Mouse (Mus musculus): ENCODE measurements around the gene Zbtb22. TPM values are rescaled to one million over a fixed set of nuclear protein-coding genes. Genes with fewer than 3 reads are reported as not detected.
"Not testable (repeated sequence)": the region's sequence is repeated elsewhere in the genome, so short reads cannot be mapped to it uniquely, and the experiment has no call there.

Gene Zbtb22
- polyA plus RNA-seq, 1 experiment: 26.3 TPM

GRCm38 (mm10) chr17:33901653-33902052 is 14.1 kb upstream of the Zbtb22 start:
- 80% methylated on average over 4 of the region's 4 CpGs for WGBS
- Histone ChIP-seq H3K4me3 (replicated peaks; ENCODE audit: control insufficient read depth, low read depth, low read length) (no peak overlapping the region), H3K4me1 (ENCODE audit: control insufficient read depth, insufficient read depth, low read length) (peaks cover 6% of the 10 kb centered on the region), H3K27ac (ENCODE audit: control insufficient read depth, insufficient read depth, low read depth, low read length, poor library complexity) (no peak overlapping the region)
- TF ChIP-seq POLR2A (IDR thresholded peaks at IDR 0.05; ENCODE audit: borderline replicate concordance, control insufficient read depth, low read depth, low read length) (no peak), CTCF (IDR thresholded peaks at IDR 0.05; ENCODE audit: control insufficient read depth, insufficient read depth, low read length) (no peak)

DNA sequence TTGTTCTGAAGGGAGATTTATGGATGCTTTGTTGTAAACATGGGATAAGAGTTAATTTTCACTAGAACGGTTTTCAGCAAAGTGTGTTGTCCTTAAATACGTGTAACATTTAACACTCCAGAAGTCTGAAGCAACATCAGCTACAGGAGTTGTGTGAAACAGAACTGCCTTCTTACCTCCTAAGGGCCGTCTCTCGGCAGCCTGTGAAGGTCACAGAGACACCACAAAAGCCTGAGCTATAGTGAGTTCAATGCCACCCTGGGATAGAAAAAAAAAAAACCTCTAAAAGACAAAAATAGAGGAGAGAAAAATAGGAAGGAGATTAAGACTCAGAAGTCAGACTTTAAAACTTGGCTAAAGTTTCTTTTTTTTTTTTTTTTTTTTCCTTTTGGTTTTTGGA is 13.6 kb upstream of the Zbtb22 start:
- TF ChIP-seq POLR2A (IDR thresholded peaks at IDR 0.05; ENCODE audit: borderline replicate concordance, control insufficient read depth, low read depth, low read length) (no peak), CTCF (IDR thresholded peaks at IDR 0.05; ENCODE audit: control insufficient read depth, insufficient read depth, low read length) (no peak)
- Histone ChIP-seq H3K4me1 (ENCODE audit: control insufficient read depth, insufficient read depth, low read length) (peaks cover 6% of the 10 kb centered on the region), H3K27ac (ENCODE audit: control insufficient read depth, insufficient read depth, low read depth, low read length, poor library complexity) (no peak overlapping the region), H3K4me3 (replicated peaks; ENCODE audit: control insufficient read depth, low read depth, low read length) (no peak overlapping the region)
- WGBS: 53% methylated on average over 4 of the region's 4 CpGs

DNA sequence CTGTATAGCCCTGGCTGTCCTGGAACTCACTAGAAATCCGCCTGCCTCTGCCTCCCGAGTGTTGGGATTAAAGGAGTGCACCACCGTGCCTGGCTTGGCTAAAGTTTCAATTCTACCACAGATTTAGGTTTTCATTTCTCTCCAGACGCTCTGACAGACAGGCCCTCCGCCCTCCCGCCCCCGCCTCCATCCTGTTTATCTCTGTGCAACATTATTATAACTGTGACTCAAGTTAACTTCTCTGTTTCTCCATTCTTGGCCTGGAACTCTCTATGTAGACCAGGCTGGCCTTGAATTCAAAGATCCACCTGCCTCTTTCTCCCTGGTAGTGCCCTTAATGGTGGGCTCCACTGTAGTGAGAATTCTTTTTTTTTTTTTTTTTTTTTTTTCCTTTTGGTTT is 13.2 kb upstream of the Zbtb22 start:
- no peak overlapping the region for H3K4me3 ChIP-seq (replicated peaks; ENCODE audit: control insufficient read depth, low read depth, low read length)
- H3K4me1 ChIP-seq (ENCODE audit: control insufficient read depth, insufficient read depth, low read length): peaks cover 6% of the 10 kb centered on the region
- TF ChIP-seq POLR2A (IDR thresholded peaks at IDR 0.05; ENCODE audit: borderline replicate concordance, control insufficient read depth, low read depth, low read length) (no peak), CTCF (IDR thresholded peaks at IDR 0.05; ENCODE audit: control insufficient read depth, insufficient read depth, low read length) (no peak)
- 12% methylated on average over 7 of the region's 7 CpGs for WGBS
- no peak overlapping the region for H3K27ac ChIP-seq (ENCODE audit: control insufficient read depth, insufficient read depth, low read depth, low read length, poor library complexity)

GRCm38 (mm10) chr17:33903911-33904651 is 11.6 kb upstream of the Zbtb22 start:
- not testable (repeated sequence) for H3K4me3 ChIP-seq (replicated peaks; ENCODE audit: control insufficient read depth, low read depth, low read length); H3K4me1 ChIP-seq (ENCODE audit: control insufficient read depth, insufficient read depth, low read length); H3K27ac ChIP-seq (ENCODE audit: control insufficient read depth, insufficient read depth, low read depth, low read length, poor library complexity)
- 68% methylated on average over 6 of the region's 6 CpGs for WGBS

DNA sequence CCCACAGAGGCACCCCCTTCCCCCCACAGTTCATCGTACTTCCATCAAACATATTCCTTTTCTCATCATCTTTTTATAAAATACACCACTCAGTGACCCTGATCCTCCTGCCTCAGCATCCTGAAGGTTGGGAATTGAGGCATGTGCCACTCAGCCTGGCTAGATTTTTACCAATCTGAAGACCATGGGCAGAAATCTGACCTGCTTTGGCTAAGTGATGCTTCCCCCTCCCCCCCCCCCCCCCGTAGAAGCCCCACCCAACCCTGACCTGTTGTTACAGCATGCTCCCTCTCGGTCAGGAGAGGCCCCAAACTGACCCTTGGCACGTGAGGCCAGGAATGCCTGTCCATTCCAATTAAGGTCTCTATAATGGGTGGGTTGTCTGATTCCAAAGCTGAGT is 10.9 kb upstream of the Zbtb22 start, which contains the start of gene Platr17:
TSS of gene Platr17 (plus strand) at position 301 of the 400 bp plus-strand sequence.
- H3K27ac ChIP-seq (ENCODE audit: control insufficient read depth, insufficient read depth, low read depth, low read length, poor library complexity); H3K4me3 ChIP-seq (replicated peaks; ENCODE audit: control insufficient read depth, low read depth, low read length): not testable (repeated sequence)
- 56% methylated on average over 4 of the region's 4 CpGs for WGBS

GRCm38 (mm10) chr17:33908331-33909076 is 7.2 kb upstream of the Zbtb22 start:
- Histone ChIP-seq H3K4me1 (ENCODE audit: control insufficient read depth, insufficient read depth, low read length) (no peaks in the 10 kb centered on the region; the same call in 1 of the 2 replicates), H3K27ac (ENCODE audit: control insufficient read depth, insufficient read depth, low read depth, low read length, poor library complexity) (peak overlapping the region; percentile 91), H3K4me3 (replicated peaks; ENCODE audit: control insufficient read depth, low read depth, low read length) (peak overlapping the region; percentile 79)
- under 1% methylated on average over 44 of the region's 44 CpGs for WGBS
- TF ChIP-seq CTCF (IDR thresholded peaks at IDR 0.05; ENCODE audit: control insufficient read depth, insufficient read depth, low read length) (no peak), POLR2A (IDR thresholded peaks at IDR 0.05; ENCODE audit: borderline replicate concordance, control insufficient read depth, low read depth, low read length) (peak; percentile 16; the same call in 1 of the 2 replicates)

More for the DNA sequence above, 10.9 kb upstream of the Zbtb22 start, which contains the start of gene Platr17:
- H3K4me1 ChIP-seq (ENCODE audit: control insufficient read depth, insufficient read depth, low read length): not testable (repeated sequence)

GRCm38 (mm10) chr17:33909077-33909868 is 6.4 kb upstream of the Zbtb22 start, which contains the start of gene Daxx:
Gene Daxx (plus strand): TSS chr17:33909414.
- TF ChIP-seq CTCF (IDR thresholded peaks at IDR 0.05; ENCODE audit: control insufficient read depth, insufficient read depth, low read length): no peak
- TF ChIP-seq POLR2A (IDR thresholded peaks at IDR 0.05; ENCODE audit: borderline replicate concordance, control insufficient read depth, low read depth, low read length): peak; percentile 32; the same call in 1 of the 2 replicates

DNA sequence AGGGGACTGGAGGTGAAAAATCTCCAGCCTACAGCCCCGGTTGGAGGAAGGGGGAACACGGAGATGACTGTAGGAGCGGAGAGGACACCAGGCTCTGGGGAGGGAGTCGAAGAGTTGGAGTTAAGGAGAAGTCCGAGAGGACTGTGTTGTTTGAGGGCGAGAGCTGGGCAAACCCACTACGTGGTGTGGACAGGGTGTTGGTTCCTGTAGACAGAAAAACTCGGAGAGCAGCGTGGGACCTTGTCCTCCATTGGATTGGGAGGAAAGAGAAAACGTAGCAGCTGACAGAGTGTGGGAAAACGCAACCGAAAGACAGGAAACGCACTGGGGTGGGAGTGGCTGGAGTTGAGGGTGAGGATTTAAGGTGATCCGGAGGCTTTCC is 5.8 kb upstream of the Zbtb22 start:
- under 1% methylated on average over 14 of the region's 14 CpGs for WGBS
- no peaks in the 10 kb centered on the region; the same call in 1 of the 2 replicates for H3K4me1 ChIP-seq (ENCODE audit: control insufficient read depth, insufficient read depth, low read length)
- H3K27ac ChIP-seq (ENCODE audit: control insufficient read depth, insufficient read depth, low read depth, low read length, poor library complexity): peak overlapping the region; percentile 91
- TF ChIP-seq CTCF (IDR thresholded peaks at IDR 0.05; ENCODE audit: control insufficient read depth, insufficient read depth, low read length) (no peak), POLR2A (IDR thresholded peaks at IDR 0.05; ENCODE audit: borderline replicate concordance, control insufficient read depth, low read depth, low read length) (no peak)
- peak overlapping the region; percentile 79 for H3K4me3 ChIP-seq (replicated peaks; ENCODE audit: control insufficient read depth, low read depth, low read length)

More at GRCm38 (mm10) chr17:33909077-33909868, 6.4 kb upstream of the Zbtb22 start, which contains the start of gene Daxx:
- under 1% methylated on average over 68 of the region's 68 CpGs for WGBS
- Histone ChIP-seq H3K27ac (ENCODE audit: control insufficient read depth, insufficient read depth, low read depth, low read length, poor library complexity) (peak within 1 kb of the TSS; percentile 91), H3K4me3 (replicated peaks; ENCODE audit: control insufficient read depth, low read depth, low read length) (peak within 1 kb of the TSS; percentile 79), H3K4me1 (ENCODE audit: control insufficient read depth, insufficient read depth, low read length) (no peaks in the 10 kb centered on the region; the same call in 1 of the 2 replicates)
